Mouse (Mus musculus) embryo, embryonic 11 days (tissue): ENCODE results near the gene Usp4.
A peak's percentile ranks its signal among the peaks of the same experiment; 100 is the strongest.

Experiments
- DNase-seq: peaks from one replicate; pipeline ENCODE4 v3.0.0-alpha.2; 2015

Usp4 gene

GRCm38 (mm10) chr9:108428384-108428783 is 80.7 kb downstream of the Usp4 start, which contains the start of gene Ccdc36:
Ccdc36 (minus strand) TSS chr9:108428484.
- no peak for DNase-seq

- DNase-seq: peak; percentile 66
Observed at GRCm38 (mm10) chr9:108431431-108432067, 83.9 kb downstream of the Usp4 start.

GRCm38 (mm10) chr9:108436182-108436581 is 88.5 kb downstream of the Usp4 start, which contains the start of gene BC048562:
BC048562 (plus strand) TSS chr9:108436482.
- DNase-seq: no peak

- DNase-seq: no peak
Observed at GRCm38 (mm10) chr9:108439176-108439575, 91.5 kb downstream of the Usp4 start.

GRCm38 (mm10) chr9:108440485-108440884 is 92.8 kb downstream of the Usp4 start:
- DNase-seq: no peak

GRCm38 (mm10) chr9:108441236-108441919 is 93.7 kb downstream of the Usp4 start:
- DNase-seq: no peak
